Mouse (Mus musculus): ENCODE data around the gene Gm20869. TPM values are rescaled to one million over a fixed set of nuclear protein-coding genes. Genes with fewer than 3 reads are reported as not detected.
"Not testable (repeated sequence)": the region's sequence is repeated elsewhere in the genome, so short reads cannot be mapped to it uniquely, and the experiment has no call there.

Gm20869 gene
- polyA plus RNA-seq (2015; fragmentation: Nextera tagmentation; extraction: Ambion mirVana): not detected in 2 replicates

DNA sequence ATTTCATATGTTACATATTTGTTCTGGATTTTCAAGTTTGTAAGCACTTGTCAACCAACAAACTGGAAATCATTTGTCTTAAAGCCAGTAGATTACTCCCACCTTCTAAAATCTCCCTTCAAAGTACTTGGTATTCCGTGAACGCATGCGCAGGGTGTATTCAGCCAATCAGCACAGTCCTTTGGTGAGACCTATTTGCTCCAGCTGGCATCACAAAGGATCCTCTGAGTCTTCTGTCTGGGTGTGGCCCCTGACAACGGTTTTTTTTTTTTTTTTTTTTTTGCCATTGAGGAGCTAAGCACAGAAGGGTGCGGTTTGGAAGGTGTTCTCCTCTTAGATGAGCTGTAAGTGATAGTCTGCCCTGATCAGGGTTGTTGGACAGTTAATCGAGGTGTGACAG is at the start of gene Gm20869:
Gm20869 (plus strand) TSS at position 301 of the 400 bp plus-strand sequence.
- not testable (repeated sequence) for DNase-seq (ENCODE audit: low spot score)

Other genes starting within 250 kb of the Gm20869 start
- gene Gm20870, start 222.6 kb downstream of the Gm20869 start, polyA plus RNA-seq (2015; fragmentation: Nextera tagmentation; extraction: Ambion mirVana): not detected in 2 replicates

Data from thymus, postnatal 0 days (tissue).